Mouse (Mus musculus): ENCODE measurements at regions not wholly inside any gene's neighbourhood (a gene's known extent, or its start where the extent isn't known, plus 50 kb on each side); places are given as distances from the start of the nearest gene placed in this dataset.

DNA sequence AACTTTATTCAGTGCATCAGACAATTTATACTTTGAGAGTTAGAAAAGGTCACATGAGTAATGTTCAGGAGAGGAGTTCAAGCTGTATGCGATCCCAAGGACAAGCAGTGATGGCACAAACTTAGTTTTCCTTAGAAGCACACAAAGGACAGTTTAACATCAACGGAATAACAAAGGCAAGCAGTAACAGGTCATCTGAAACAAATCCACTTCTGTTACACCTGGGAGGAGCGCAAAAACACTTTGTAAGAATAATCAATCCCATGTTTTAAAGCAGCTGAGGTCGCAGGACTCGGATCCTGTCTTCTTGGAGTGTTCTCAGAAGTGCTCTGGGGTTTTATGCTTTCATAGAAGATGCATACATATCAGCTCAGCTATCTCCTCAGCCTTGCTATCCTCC, 183.7 kb upstream of the Tmc3 start:
- no peak for TF ChIP-seq CTCF (IDR thresholded peaks at IDR 0.05; ENCODE audit: extremely low read depth, insufficient read depth, insufficient read length, insufficient replicate concordance)
- TF ChIP-seq POLR2A (IDR thresholded peaks at IDR 0.05; ENCODE audit: low read depth, low read length), result no peak

Measured in spleen, adult 2 months (tissue).